Mouse (Mus musculus): ENCODE data around the gene Cdk13.

- no peak for TF ChIP-seq CTCF (IDR thresholded peaks at IDR 0.05; ENCODE audit: borderline replicate concordance, insufficient read depth, low read depth, low read length)
- TF ChIP-seq POLR2A (IDR thresholded peaks at IDR 0.05; ENCODE audit: borderline replicate concordance, insufficient read depth, low read length), result no peak
Measured at GRCm38 (mm10) chr13:17693816-17694215, 111.1 kb downstream of the Cdk13 start.

All from cerebellum, adult 2 months (tissue).